Mouse (Mus musculus): ENCODE measurements around the gene Hist2h3b. TPM values are rescaled to one million over a fixed set of nuclear protein-coding genes. Genes with fewer than 3 reads are reported as not detected.

The Hist2h3b gene
- polyA plus RNA-seq, 1 experiment from 2014 or later, result 111 TPM

DNA sequence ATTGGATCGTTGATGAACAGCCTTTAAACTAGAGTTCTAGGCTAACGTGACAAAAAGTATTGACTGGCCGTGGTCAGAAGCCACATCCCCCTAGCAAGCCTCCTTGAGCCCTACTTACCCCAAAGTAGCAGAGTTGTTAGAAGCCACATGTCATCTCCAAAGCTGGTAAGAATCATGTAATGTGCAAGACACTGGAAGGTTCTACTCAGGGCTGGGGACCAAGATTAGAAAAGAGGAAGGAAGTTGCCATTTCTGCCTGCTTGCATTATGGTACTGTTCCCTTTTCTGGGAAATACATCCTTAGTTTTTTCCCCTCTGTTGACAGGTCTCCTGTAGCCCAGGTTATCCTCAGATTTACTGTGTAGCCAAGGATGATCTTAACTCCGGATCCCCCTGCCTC lies 25.3 kb downstream of the Hist2h3b start, which contains the start of gene Fcgr1:
Fcgr1 (minus strand) TSS at position 183 of the 400 bp plus-strand sequence.
- Histone ChIP-seq H3K36me3 (replicated peaks) (no peaks in the 10 kb centered on the region), H3K4me2 (no peak within 1 kb of the TSS), H3K27ac (no peak within 1 kb of the TSS), H3K27me3 (no peaks in the 10 kb centered on the region), H3K4me1 (no peaks in the 10 kb centered on the region), H3K9me3 (no peaks in the 10 kb centered on the region), H3K4me3 (replicated peaks) (no peak within 1 kb of the TSS), H3K9ac (no peak within 1 kb of the TSS)
- ATAC-seq (ENCODE audit: low FRiP score), result no peak
- 78% methylated on average over 4 of the region's 4 CpGs for WGBS

DNA sequence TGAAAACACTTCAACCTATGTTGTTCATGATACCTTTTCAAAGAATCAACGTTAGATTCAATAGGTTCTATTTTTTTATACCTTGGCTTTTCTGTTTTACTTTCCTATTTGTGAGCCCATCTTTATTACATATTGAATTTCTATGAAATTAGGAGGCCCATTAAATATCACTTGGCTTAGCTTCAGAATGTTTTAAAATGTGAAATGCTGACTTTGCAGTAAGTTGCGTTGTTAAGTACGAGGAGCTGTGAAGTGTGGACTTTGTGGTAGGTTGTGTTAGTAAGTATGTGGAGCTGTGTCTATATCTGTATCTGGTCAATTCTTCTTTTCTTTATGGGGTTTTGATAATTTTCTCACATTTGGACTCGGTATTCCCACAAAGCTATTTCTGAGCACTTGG lies 29.9 kb downstream of the Hist2h3b start:
- WGBS, result 92% methylated on average over 4 of the region's 4 CpGs
- no peaks in the 10 kb centered on the region for H3K4me1 ChIP-seq
- no peaks in the 10 kb centered on the region for H3K9me3 ChIP-seq
- H3K36me3 ChIP-seq (replicated peaks), result no peaks in the 10 kb centered on the region
- no peak overlapping the region for H3K4me3 ChIP-seq (replicated peaks)
- H3K9ac ChIP-seq, result no peak overlapping the region
- H3K27me3 ChIP-seq, result no peaks in the 10 kb centered on the region
- ATAC-seq (ENCODE audit: low FRiP score), result no peak
- H3K27ac ChIP-seq, result no peak overlapping the region
- H3K4me2 ChIP-seq, result no peak overlapping the region

DNA sequence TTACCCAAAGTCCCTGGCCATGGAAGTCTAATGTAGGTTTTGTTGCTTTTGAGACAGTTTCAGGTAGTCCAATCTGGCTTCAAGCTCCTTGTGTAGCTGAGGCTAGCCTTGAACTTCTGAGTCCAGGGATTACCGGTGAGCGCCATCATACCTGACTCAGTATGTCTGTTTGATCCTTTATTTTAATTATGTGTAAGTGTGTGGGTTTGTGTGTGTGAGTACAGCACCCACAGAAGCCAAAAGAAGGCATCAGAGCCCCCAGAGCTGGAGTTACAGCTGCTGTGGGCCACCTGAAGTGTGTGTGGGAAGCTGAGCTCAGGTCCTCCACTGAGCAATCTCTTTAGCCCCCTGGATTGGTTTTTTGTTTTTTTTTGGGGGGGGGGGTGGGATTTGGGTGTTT lies 31.1 kb downstream of the Hist2h3b start:
- Histone ChIP-seq H3K4me1 (no peaks in the 10 kb centered on the region), H3K27ac (no peak overlapping the region), H3K27me3 (no peaks in the 10 kb centered on the region), H3K9ac (no peak overlapping the region), H3K4me2 (no peak overlapping the region), H3K36me3 (replicated peaks) (no peaks in the 10 kb centered on the region), H3K4me3 (replicated peaks) (no peak overlapping the region), H3K9me3 (no peaks in the 10 kb centered on the region)
- WGBS, result 92% methylated on average over 2 of the region's 2 CpGs
- ATAC-seq (ENCODE audit: low FRiP score), result no peak

DNA sequence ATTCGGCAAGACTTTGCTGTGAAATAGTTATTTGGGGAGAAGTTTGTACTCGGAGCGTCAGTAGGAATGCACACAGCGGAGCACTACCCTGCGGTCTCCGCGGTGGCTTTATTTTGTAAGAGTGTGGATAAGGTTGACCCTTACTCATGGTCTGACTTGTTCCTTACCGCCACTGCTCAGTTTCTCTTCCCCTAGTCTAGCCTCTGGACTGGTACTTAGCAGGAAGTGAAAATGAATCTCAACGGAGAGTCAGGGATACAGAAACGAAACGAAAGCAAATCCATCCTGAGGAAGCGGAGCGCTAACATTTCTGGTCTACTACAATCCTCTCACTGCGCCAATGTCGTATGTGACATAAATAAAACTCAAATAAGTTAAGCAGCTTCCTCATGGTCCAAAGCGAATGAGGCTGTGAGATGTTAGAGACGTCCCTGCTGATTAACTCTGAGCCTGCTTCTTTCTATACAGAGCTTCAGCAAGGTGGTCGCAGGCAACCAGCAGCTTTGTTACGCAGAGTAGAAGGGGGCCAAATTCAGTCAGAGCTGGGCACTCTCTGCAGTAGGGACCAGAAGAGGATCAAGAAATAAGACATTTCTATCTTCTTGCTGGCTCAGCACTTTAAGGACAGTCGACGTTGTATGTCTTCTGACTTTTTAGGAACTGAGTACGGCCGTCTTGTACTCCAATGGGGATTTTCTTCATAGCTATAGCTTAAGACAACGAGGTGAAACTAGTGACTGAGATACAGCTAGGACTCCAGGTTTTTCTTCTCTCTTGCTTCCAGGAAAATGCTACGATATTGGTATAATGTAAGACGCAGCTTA lies 32.5 kb downstream of the Hist2h3b start:
- Histone ChIP-seq H3K27me3 (peaks cover 1% of the 10 kb centered on the region; the same call in 1 of the 2 replicates), H3K36me3 (replicated peaks) (no peaks in the 10 kb centered on the region), H3K4me2 (peak overlapping the region; percentile 10; the same call in 1 of the 2 replicates), H3K9me3 (no peaks in the 10 kb centered on the region), H3K9ac (no peak overlapping the region), H3K4me3 (replicated peaks) (no peak overlapping the region), H3K27ac (no peak overlapping the region), H3K4me1 (no peaks in the 10 kb centered on the region)
- ATAC-seq (ENCODE audit: low FRiP score), result no peak
- 79% methylated on average over 26 of the region's 26 CpGs for WGBS

DNA sequence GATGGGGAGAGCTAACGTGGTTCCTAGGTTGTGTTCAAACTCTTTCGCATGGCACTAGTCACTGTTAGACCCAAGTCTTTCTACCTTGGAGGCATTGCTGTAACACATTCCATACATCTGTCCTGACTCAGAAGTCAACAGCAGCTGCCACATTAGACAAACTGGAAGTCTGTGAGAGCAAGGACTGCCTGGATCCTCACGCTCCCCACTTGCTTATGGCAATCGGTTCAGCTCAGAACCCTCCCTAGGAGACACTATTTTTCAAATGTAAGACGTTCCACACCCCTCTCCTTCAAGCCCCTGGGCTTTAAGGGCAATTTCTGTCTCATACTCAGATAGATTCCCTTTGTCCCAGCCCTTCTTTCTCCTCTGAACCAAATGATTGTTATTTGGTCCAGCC lies 33.6 kb downstream of the Hist2h3b start:
- Histone ChIP-seq H3K4me3 (replicated peaks) (no peak overlapping the region), H3K27me3 (peaks cover 2% of the 10 kb centered on the region; the same call in 1 of the 2 replicates), H3K4me1 (no peaks in the 10 kb centered on the region), H3K9ac (no peak overlapping the region), H3K9me3 (no peaks in the 10 kb centered on the region), H3K27ac (no peak overlapping the region), H3K4me2 (no peak overlapping the region), H3K36me3 (replicated peaks) (no peaks in the 10 kb centered on the region)
- 86% methylated on average over 5 of the region's 5 CpGs for WGBS
- ATAC-seq (ENCODE audit: low FRiP score), result no peak

DNA sequence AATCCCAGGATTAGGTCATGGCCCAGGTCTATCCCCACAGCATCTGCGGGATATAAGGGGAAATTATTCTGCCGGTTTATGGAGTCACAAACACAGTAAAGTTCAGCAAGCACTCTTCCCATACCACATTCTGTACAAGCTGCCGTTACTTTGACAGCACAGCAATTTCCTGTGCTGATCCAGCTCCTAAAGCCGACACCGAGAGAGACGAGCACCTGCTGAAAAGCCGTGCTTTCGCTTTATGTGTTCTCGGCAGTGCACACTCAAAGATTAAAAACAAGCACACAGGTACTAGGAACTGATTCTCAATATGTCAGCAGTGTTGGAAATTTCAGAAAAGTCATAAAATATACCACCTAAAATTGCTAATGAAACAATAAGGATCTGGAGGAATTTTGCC lies 38.1 kb downstream of the Hist2h3b start:
- H3K9ac ChIP-seq, result no peak overlapping the region
- no peak overlapping the region for H3K4me3 ChIP-seq (replicated peaks)
- 89% methylated on average over 9 of the region's 9 CpGs for WGBS
- no peaks in the 10 kb centered on the region for H3K36me3 ChIP-seq (replicated peaks)
- H3K9me3 ChIP-seq, result no peaks in the 10 kb centered on the region
- no peak for ATAC-seq (ENCODE audit: low FRiP score)
- H3K27me3 ChIP-seq, result peaks cover 2% of the 10 kb centered on the region; the same call in 1 of the 2 replicates
- no peaks in the 10 kb centered on the region for H3K4me1 ChIP-seq
- H3K4me2 ChIP-seq, result no peak overlapping the region
- no peak overlapping the region for H3K27ac ChIP-seq

DNA sequence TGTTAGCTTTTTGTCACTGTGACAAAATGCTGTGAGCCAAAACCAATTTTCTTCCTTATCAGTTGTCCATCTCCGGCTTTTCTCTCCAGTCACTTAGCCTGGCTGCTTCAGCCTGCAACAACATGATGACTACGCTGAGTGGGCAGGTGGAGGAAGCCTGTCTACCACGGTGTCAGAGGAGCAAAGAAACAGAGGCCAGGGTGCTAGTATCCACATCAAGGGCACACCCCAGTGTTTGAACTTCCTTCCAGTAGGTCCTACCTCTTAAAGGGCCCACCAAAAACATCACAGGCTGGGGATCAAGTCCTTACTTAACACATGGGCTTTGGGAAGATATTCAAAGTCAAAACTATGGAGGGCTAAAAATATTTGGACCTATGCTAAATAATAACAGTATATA lies 41.0 kb downstream of the Hist2h3b start:
- 75% methylated on average over 3 of the region's 3 CpGs for WGBS
- Histone ChIP-seq H3K4me2 (no peak overlapping the region), H3K27ac (no peak overlapping the region), H3K4me3 (replicated peaks) (no peak overlapping the region), H3K4me1 (no peaks in the 10 kb centered on the region), H3K27me3 (peaks cover 2% of the 10 kb centered on the region; the same call in 1 of the 2 replicates), H3K9ac (no peak overlapping the region), H3K9me3 (no peaks in the 10 kb centered on the region), H3K36me3 (replicated peaks) (no peaks in the 10 kb centered on the region)
- no peak for ATAC-seq (ENCODE audit: low FRiP score)

DNA sequence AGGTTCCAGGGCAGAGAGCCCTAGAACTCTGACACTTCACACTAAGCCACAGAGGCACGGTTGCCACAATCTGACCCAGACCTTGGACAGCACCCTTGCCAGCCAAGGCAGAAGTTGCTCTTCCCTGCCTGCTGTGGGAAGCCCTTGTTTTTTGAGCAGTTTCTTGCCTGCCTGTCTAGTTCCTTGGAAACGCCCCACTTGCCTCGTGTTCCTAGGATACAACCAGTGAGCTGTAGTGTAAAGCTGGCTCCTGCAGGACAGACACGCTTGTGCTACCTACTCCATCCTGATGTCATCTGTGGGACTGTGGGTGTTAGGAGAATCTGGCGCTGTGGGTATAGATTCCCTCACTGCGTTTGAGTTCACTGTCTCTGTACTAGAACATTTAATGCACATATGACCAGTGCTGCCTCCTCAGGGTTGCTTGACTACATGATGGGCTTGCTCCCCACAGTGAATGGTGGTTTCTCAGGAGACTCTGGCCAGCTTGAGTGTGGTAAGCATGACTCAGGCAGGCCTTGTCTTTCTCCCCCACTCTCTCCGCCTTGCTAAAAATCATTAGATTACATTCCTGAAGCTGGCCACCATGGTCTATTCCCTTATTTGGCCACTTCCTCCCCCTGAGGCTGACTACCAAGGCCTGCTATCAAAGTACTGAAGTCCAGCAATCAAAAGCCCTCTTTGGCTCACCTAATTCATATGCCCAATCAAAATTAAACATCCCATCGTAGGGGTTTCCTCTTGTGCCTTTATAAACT lies 44.1 kb downstream of the Hist2h3b start:
- ATAC-seq (ENCODE audit: low FRiP score), result no peak
- Histone ChIP-seq H3K4me3 (replicated peaks) (no peak overlapping the region), H3K9ac (no peak overlapping the region), H3K9me3 (no peaks in the 10 kb centered on the region), H3K36me3 (replicated peaks) (no peaks in the 10 kb centered on the region), H3K4me2 (no peak overlapping the region), H3K27ac (no peak overlapping the region), H3K4me1 (no peaks in the 10 kb centered on the region), H3K27me3 (no peaks in the 10 kb centered on the region)
- WGBS, result 71% methylated on average over 8 of the region's 8 CpGs

Small RNA genes within 50 kb of the gene (microRNA-seq; reads per million reads assigned to microRNA genes)
- not detected for gene Gm44492
- not detected for gene Gm47311
- not detected for gene Gm47313

Other genes with a start within 250 kb of the Hist2h3b start
- gene Vps45, start 210.2 kb upstream of the Hist2h3b start, polyA plus RNA-seq (2016; fragmentation: Nextera tagmentation; extraction: Ambion mirVana), result 39.2 and 47.0 TPM in 2 replicates
- 14.0 and 15.5 TPM in 2 replicates for gene Otud7b, start 164.1 kb upstream of the Hist2h3b start, polyA plus RNA-seq (2016; fragmentation: Nextera tagmentation; extraction: Ambion mirVana)
- gene Mtmr11, start 106.7 kb upstream of the Hist2h3b start, polyA plus RNA-seq (2016; fragmentation: Nextera tagmentation; extraction: Ambion mirVana), result 13.4 and 17.8 TPM in 2 replicates
- gene Sf3b4, start 96.3 kb upstream of the Hist2h3b start, polyA plus RNA-seq (2016; fragmentation: Nextera tagmentation; extraction: Ambion mirVana), result 185 and 201 TPM in 2 replicates
- 22.9 and 24.3 TPM in 2 replicates for gene Sv2a, start 87.5 kb upstream of the Hist2h3b start, polyA plus RNA-seq (2016; fragmentation: Nextera tagmentation; extraction: Ambion mirVana)
- 72.2 and 77.9 TPM in 2 replicates for gene Bola1, start 48.9 kb upstream of the Hist2h3b start, polyA plus RNA-seq (2016; fragmentation: Nextera tagmentation; extraction: Ambion mirVana)
- gene Hist2h2ab, start 48.8 kb upstream of the Hist2h3b start, polyA plus RNA-seq (2016; fragmentation: Nextera tagmentation; extraction: Ambion mirVana), result 1.1 and 1.7 TPM in 2 replicates
- 13.8 and 14.0 TPM in 2 replicates for gene Hist2h2ac, start 47.8 kb upstream of the Hist2h3b start, polyA plus RNA-seq (2016; fragmentation: Nextera tagmentation; extraction: Ambion mirVana)
- 14.9 and 15.4 TPM in 2 replicates for gene Hist2h2be, start 47.5 kb upstream of the Hist2h3b start, polyA plus RNA-seq (2016; fragmentation: Nextera tagmentation; extraction: Ambion mirVana)
- 11.6 and 17.3 TPM in 2 replicates for gene Hist2h3c2, start 29.5 kb upstream of the Hist2h3b start, polyA plus RNA-seq (2016; fragmentation: Nextera tagmentation; extraction: Ambion mirVana)
- 79.4 and 86.1 TPM in 2 replicates for gene Hist2h2aa2, start 28.4 kb upstream of the Hist2h3b start, polyA plus RNA-seq (2016; fragmentation: Nextera tagmentation; extraction: Ambion mirVana)
- 18.5 and 21.0 TPM in 2 replicates for gene Hist2h2aa1, start 23.2 kb upstream of the Hist2h3b start, polyA plus RNA-seq (2016; fragmentation: Nextera tagmentation; extraction: Ambion mirVana)
- not detected in 2 replicates for gene Hist2h3c1, start 22.0 kb upstream of the Hist2h3b start, polyA plus RNA-seq (2016; fragmentation: Nextera tagmentation; extraction: Ambion mirVana)
- 16.1 and 19.5 TPM in 2 replicates for gene Hist2h4, start 5.3 kb upstream of the Hist2h3b start, polyA plus RNA-seq (2016; fragmentation: Nextera tagmentation; extraction: Ambion mirVana)
- 22.9 and 28.6 TPM in 2 replicates for gene Hist2h2bb, start 1.1 kb downstream of the Hist2h3b start, polyA plus RNA-seq (2016; fragmentation: Nextera tagmentation; extraction: Ambion mirVana)
- gene Fcgr1, start 25.3 kb downstream of the Hist2h3b start, polyA plus RNA-seq (2016; fragmentation: Nextera tagmentation; extraction: Ambion mirVana), result 0.54 and 0.56 TPM in 2 replicates
- gene BC107364, start 183.7 kb downstream of the Hist2h3b start, polyA plus RNA-seq (2016; fragmentation: Nextera tagmentation; extraction: Ambion mirVana), result not detected in 2 replicates